Mouse (Mus musculus) CH12.LX (cell line): ENCODE measurements around the gene Mapkbp1.

ENCODE experiments used
- CTCF ChIP-seq, 2 experiments: IDR thresholded peaks in 1 of 2; conservative IDR thresholded peaks in 1 of 2; 2 replicates each; pipeline ENCODE4 v1.5.1; 2011 to 2012; ENCODE audit warnings: low read depth in 2 of 2, low read length in 2 of 2, improper control_type of control experiment in 1 of 2, inconsistent platforms in 1 of 2, mild to moderate bottlenecking in 1 of 2, moderate library complexity in 1 of 2
- EP300 ChIP-seq: IDR thresholded peaks from 2 replicates; pipeline ENCODE4 v1.6.1; 2011; ENCODE audit warnings: low read length, improper control_type of control experiment
- POLR2A ChIP-seq: IDR thresholded peaks from 2 replicates; pipeline ENCODE4 v1.6.1; 2011; ENCODE audit warnings: low read depth, mild to moderate bottlenecking, improper control_type of control experiment, low read length
- TBP ChIP-seq: conservative IDR thresholded peaks from 2 replicates; pipeline ENCODE4 v1.6.1; 2011; ENCODE audit warnings: low read depth, low read length, improper control_type of control experiment

GRCm38 (mm10) chr2:119993515-119993914 is 21.0 kb downstream of the Mapkbp1 start:
- TF ChIP-seq CTCF (conservative IDR thresholded peaks at IDR 0.05 in 1 of 2, IDR thresholded peaks at IDR 0.05 in 1 of 2; ENCODE audit: low read depth in 2 of 2, low read length in 2 of 2) (no peak), POLR2A (no peak), TBP (no peak), EP300 (no peak)
